Mouse (Mus musculus) ES-E14 (cell line): ENCODE data around the gene Nrcam. TPM values are rescaled to one million over a fixed set of nuclear protein-coding genes. Genes with fewer than 3 reads are reported as not detected.
"Not testable (repeated sequence)": the region's sequence is repeated elsewhere in the genome, so short reads cannot be mapped to it uniquely, and the experiment has no call there.

Source experiments
- DNase-seq: peaks from one replicate; pipeline ENCODE4 v3.0.0-alpha.2; 2013; ENCODE audit warnings: low read depth, low spot score
- H3K27ac ChIP-seq: 2 replicates; pipeline ENCODE4 v1.5.1; 2012; ENCODE audit warnings: low read depth, mild to moderate bottlenecking, low read length, moderate library complexity, mixed read lengths; ENCODE audit not compliant: poor library complexity, insufficient read depth, severe bottlenecking
- H3K36me3 ChIP-seq: 2 replicates; pipeline ENCODE4 v1.6.1; 2012; ENCODE audit warnings: mild to moderate bottlenecking, low read length, moderate library complexity, mixed read lengths; ENCODE audit not compliant: control insufficient read depth, poor library complexity, insufficient read depth, severe bottlenecking
- H3K4me1 ChIP-seq, 2 experiments: fragments of 150-350 bp in 1 of 2; sonication (generic) in 1 of 2; 2 replicates each; pipeline ENCODE4 v1.6.1; 2012; ENCODE audit warnings: low read length in 2 of 2, mild to moderate bottlenecking in 1 of 2, mixed read lengths in 1 of 2; ENCODE audit not compliant: control insufficient read depth in 2 of 2, insufficient read depth in 2 of 2, poor library complexity in 1 of 2
- H3K4me3 ChIP-seq, 2 experiments: fragments of 150-350 bp in 1 of 2; sonication (generic) in 1 of 2; 2 replicates each; pipeline ENCODE4 v1.5.1; 2012; ENCODE audit warnings: low read length in 2 of 2, low read depth in 1 of 2, mild to moderate bottlenecking in 1 of 2, mixed read lengths in 1 of 2; ENCODE audit not compliant: insufficient read depth in 1 of 2, poor library complexity in 1 of 2, severe bottlenecking in 1 of 2
- H3K9ac ChIP-seq: 2 replicates; pipeline ENCODE4 v1.6.1; 2012; ENCODE audit warnings: low read depth, mild to moderate bottlenecking, low read length, mixed read lengths; ENCODE audit not compliant: poor library complexity, insufficient read depth, severe bottlenecking
- H3K9me3 ChIP-seq: fragments of 150-350 bp; sonication (generic); 2 replicates; pipeline ENCODE4 v1.6.1; 2012; ENCODE audit warnings: low read depth, mild to moderate bottlenecking, low read length; ENCODE audit not compliant: control insufficient read depth, insufficient read depth
- CHD2 ChIP-seq: IDR thresholded peaks from 2 replicates; pipeline ENCODE4 v1.6.1; 2014; ENCODE audit warnings: mild to moderate bottlenecking, low read depth, low read length, inconsistent platforms
- HCFC1 ChIP-seq: IDR thresholded peaks from 2 replicates; pipeline ENCODE4 v1.6.1; 2012; ENCODE audit warnings: low read length, inconsistent platforms, borderline replicate concordance; ENCODE audit not compliant: insufficient read depth
- MAFK ChIP-seq: IDR thresholded peaks from 2 replicates; pipeline ENCODE4 v1.6.1; 2014; ENCODE audit warnings: mild to moderate bottlenecking, low read depth, low read length, inconsistent platforms; ENCODE audit not compliant: insufficient read depth
- ZC3H11A ChIP-seq: IDR thresholded peaks from 2 replicates; pipeline ENCODE4 v1.6.1; 2012; ENCODE audit warnings: low read depth, mild to moderate bottlenecking, inconsistent platforms, low read length, borderline replicate concordance
- ZNF384 ChIP-seq: IDR thresholded peaks from 2 replicates; pipeline ENCODE4 v1.6.1; 2012; ENCODE audit warnings: low read depth, low read length, inconsistent platforms
- in situ Hi-C, 2 experiments: fragments of 600-800 bp; cut with MboI; formaldehyde crosslinking; loops; one replicate each; pipeline ENCODE4 v1.15.1; 2025; ENCODE audit warnings: low sequenced_read_pairs in 2 of 2, inconsistent platforms in 1 of 2; ENCODE audit not compliant: unreplicated experiment in 2 of 2
- total RNA-seq: library from RNA; depleted of rRNA; stranded (reverse); fragments of 300-350 nt; gene quantifications from 2 replicates; pipeline ENCODE4 v1.2.3, GENCODE M21; 2012; rRNA removed

Gene Nrcam
- 2.7 and 2.9 TPM in 2 replicates for total RNA-seq

GRCm38 (mm10) chr12:44328381-44329315 is at the start of gene Nrcam:
Nrcam (plus strand) TSS chr12:44328885.
- Histone ChIP-seq H3K4me1 (no peaks in the 10 kb centered on the region), H3K9me3 (no peaks in the 10 kb centered on the region), H3K9ac (peak within 1 kb of the TSS; percentile 16; the same call in 1 of the 2 replicates), H3K36me3 (no peaks in the 10 kb centered on the region), H3K27ac (no peak within 1 kb of the TSS), H3K4me3 (peak within 1 kb of the TSS; percentile 66 to 77)
- no peak for TF ChIP-seq ZNF384
- TF ChIP-seq CHD2 = no peak
- TF ChIP-seq MAFK = no peak
- TF ChIP-seq HCFC1 = no peak; the same call in 1 of the 2 replicates
- no peak for TF ChIP-seq ZC3H11A
- peak; percentile 37 for DNase-seq
- in situ Hi-C loops = loop anchor here in 1 of 2 experiments (10.0 kb wide), 1 partner anchor 216 kb away; no protein-coding TSS in a partner anchor

- DNase-seq, H3K36me3 ChIP-seq, H3K9me3 ChIP-seq, H3K9ac ChIP-seq, H3K4me1 ChIP-seq, H3K27ac ChIP-seq, in situ Hi-C loops, H3K4me3 ChIP-seq: not testable (repeated sequence)
These were observed 48.5 kb upstream of the Nrcam start for GRCm38 (mm10) chr12:44280147-44280546.

- in situ Hi-C loops = no loop called here
- TF ChIP-seq CHD2 (no peak), ZC3H11A (no peak), ZNF384 (no peak), MAFK (no peak), HCFC1 (no peak)
- Histone ChIP-seq H3K9me3 (no peaks in the 10 kb centered on the region), H3K9ac (no peak overlapping the region), H3K4me3 (no peak overlapping the region), H3K4me1 (no peaks in the 10 kb centered on the region; a peak in 1 of 4 replicates), H3K27ac (no peak overlapping the region), H3K36me3 (peaks cover 3% of the 10 kb centered on the region; the same call in 1 of the 2 replicates)
- DNase-seq = no peak
These were observed 47.2 kb upstream of the Nrcam start for GRCm38 (mm10) chr12:44281534-44281933.

GRCm38 (mm10) chr12:44283378-44283777 is 45.3 kb upstream of the Nrcam start:
- H3K9ac ChIP-seq = no peak overlapping the region; the same call in 1 of the 2 replicates
- in situ Hi-C loops = no loop called here
- no peak overlapping the region for H3K4me3 ChIP-seq
- no peak overlapping the region for H3K27ac ChIP-seq
- H3K4me1 ChIP-seq = no peaks in the 10 kb centered on the region; a peak in 1 of 4 replicates
- DNase-seq = no peak
- H3K36me3 ChIP-seq = peaks cover 3% of the 10 kb centered on the region; the same call in 1 of the 2 replicates
- H3K9me3 ChIP-seq = no peaks in the 10 kb centered on the region
- TF ChIP-seq ZC3H11A = no peak
- TF ChIP-seq MAFK = no peak
- no peak for TF ChIP-seq CHD2
- TF ChIP-seq HCFC1 = no peak
- TF ChIP-seq ZNF384 = no peak
